13 mouse cellular contexts compared by ENCODE assay signal in the genomic region with DNA sequence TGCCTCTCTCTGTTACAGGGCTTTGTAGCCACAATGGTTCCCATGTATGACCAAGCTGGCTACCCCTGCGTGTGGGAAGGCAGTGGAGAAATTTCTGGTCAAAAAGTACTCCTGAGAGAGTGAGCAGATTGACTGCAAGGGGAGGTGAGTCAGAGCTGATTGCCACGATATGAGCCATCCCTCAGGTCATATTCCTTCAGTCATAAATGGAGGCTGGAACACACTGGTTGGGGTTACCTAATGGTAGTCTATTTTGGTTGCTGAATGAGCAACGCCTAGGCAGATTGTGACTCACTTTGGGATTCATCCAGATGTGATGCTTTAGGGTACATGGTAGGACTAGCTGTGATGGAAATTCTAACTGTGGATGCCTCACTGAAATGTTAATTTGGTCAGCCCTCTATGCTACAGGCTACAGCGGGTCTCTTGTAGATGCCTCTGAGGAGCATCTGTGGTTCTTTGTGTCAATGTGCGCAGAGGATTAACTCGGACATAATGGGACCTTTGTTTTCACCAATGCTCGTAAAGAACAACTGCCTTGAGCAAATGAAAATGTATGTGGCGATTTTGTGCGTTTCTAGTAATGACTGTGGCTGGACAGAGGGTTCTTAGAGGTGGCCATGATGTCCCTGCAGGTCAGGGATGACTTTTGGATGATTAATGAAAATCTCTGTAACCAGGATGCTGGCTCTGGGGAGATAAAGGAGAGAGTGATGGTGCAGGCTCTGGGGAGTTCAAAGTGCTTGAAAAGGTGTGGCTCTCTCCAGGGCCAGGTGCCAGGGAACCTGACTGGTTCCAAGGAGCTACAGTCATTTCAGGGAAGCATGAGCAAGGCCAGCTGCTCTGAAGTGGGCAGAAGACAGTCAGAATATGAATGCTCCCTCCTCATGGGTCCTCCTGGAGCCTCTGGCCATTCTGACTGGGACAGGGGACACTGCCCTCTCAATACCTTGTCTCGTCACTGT.
DNase-seq lines count a peak whose midpoint lies in the region.
"Had no signal": no experiment of that assay in that cellular context is flagged by ENCODE, and none has a peak within 500 bp of the region (broad histone marks: within the 10 kb centered on the region; RNA-seq: fewer than 3 reads in every experiment).

No protein-coding gene starts in this region.

- DNase-seq in adrenal gland, postnatal 14 days: peak; percentile 16
- no peak for DNase-seq in adrenal gland, postnatal 4 days (ENCODE audit: low spot score in 2 of 2)
- DNase-seq in layer of hippocampus, adult 9-11 months: peak; percentile 16
- DNase-seq in layer of hippocampus, adult 11-12 months (ENCODE audit: low spot score): no peak
- DNase-seq in Muller cell, postnatal 12 days (ENCODE audit: inconsistent ontology term): peak; percentile 48
- peak; percentile 19 for DNase-seq in mesoderm, embryonic 11.5 days (ENCODE audit: low read depth, low spot score)
- no peak for DNase-seq in natural killer cell, adult 2 months (ENCODE audit: low spot score in 2 of 2)
- DNase-seq in layer of hippocampus, postnatal 36 days: no peak
- DNase-seq: cerebellum, adult 11 months; cerebellum, postnatal 25 days; gastrocnemius, postnatal 10 days; heart, adult 2 months; thymus, postnatal 14 days had no signal

Comparison
In these comparisons a context has a peak if more than half of its experiments do, and no peak if none do; other contexts are left out.
1. DNase-seq: peak in adrenal gland, postnatal 14 days (single experiment), layer of hippocampus, adult 9-11 months (single experiment), Muller cell, postnatal 12 days (single experiment) and mesoderm, embryonic 11.5 days (single experiment); none in adrenal gland, postnatal 4 days (0 of 2), layer of hippocampus, adult 11-12 months (single experiment), natural killer cell, adult 2 months (0 of 2) and layer of hippocampus, postnatal 36 days (0 of 2).